Mouse (Mus musculus) colon, adult 2 months (tissue): ENCODE data around the gene Abcb8. TPM values are rescaled to one million over a fixed set of nuclear protein-coding genes. Genes with fewer than 3 reads are reported as not detected.

ENCODE experiments used
- polyA plus RNA-seq: library from polyadenylated mRNA; depleted of rRNA; stranded (reverse); fragments of >200 nt; gene quantifications from 2 replicates; pipeline ENCODE4 v1.2.3, GENCODE M21; 2012; rRNA removed

Abcb8 gene
- polyA plus RNA-seq, result 87.7 and 110 TPM in 2 replicates

DNA sequence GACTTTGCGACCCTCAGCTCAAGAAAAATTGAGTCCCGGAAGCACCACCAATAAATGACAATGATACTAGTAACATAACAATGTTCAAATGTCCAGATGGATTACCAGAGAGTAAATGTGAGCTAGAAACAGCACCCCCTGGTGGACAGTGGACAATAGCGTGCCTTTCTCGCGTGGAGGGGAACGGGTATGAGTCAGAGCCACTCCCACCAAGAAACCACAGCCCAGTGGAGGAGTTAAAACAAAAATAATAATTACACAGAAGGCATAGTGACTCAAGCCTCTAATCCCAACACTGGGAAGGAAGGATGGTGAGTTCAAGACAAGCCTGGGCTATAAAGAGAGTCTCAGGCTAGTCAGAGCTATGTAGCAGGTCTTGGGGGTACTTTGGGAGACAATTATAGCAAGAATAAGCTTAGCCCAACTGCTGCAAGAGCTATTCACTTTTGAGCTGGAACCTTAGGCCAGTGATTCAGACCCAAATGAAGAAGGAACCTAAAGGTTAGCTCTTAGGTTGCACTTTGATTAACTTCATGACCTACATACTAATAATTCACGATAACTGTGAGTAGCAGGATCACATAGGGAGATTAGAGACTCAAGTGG is at the start of gene Abcb8:
Gene Abcb8 (plus strand): TSS at position 272 of the 606 bp plus-strand sequence.

DNA sequence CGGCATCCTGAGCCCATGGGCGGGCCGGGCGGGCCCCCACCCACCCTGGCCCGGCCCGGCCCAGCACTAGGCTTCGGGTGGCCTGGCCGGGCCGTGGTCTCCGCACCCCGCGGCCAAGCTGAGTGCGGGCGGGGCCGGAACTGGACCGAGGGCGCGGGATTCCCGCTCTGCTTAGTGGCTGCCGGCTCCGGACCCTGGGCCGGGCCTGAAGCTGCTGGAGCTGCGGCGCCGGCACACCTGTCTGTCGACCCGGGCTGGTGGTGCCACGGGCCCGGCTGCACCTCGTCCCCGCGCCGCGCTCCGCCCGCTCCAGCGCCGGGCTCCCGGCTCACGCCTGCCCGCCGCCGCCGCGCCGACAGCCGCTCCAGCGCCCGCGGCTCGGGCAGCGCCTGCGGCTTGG is 42.2 kb upstream of the Abcb8 start, which contains the start of gene Kcnh2:
Gene Kcnh2 (minus strand): TSS at position 327 of the 400 bp plus-strand sequence.

DNA sequence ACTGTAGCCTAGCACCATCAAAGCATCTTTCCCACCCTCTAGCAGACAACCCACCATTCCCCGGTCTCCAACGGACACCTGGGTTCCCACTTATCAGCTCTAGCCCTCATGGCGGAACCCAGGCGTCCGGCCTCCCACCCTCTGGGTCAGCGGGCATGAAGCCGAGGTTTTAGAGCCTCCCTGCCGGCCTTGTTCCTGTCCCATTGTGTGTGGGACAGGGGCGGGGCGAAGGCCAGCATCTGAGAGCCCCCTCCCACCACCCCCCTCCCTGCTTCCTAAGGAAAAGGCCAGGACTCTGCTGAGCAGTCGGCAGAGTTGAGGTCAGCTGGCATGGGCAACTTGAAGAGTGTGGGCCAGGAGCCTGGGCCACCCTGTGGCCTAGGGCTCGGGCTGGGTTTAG is 29.0 kb upstream of the Abcb8 start, which contains the start of gene Nos3:
Gene Nos3 (plus strand): TSS at position 303 of the 400 bp plus-strand sequence.

DNA sequence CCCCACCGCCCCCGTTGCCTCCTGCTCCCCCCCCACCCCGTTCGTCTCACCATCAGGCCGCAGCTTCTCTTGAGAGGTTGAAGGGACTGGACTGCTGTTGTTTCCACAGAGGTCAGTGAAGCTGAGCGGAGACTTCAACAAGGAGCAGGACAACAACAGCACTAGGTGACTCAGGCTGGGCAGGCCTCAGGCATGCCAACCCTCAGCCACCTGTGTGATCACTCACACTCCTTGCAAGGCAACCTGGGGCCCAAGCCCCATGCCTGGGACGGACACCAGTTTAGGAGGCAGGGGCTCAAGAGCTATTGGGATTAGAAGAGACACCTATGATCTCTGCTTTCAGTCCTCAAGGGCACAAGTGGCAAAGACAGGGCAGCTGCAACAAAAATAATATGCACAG is 1.6 kb upstream of the Abcb8 start, which contains the start of gene Atg9b:
Gene Atg9b (minus strand): TSS at position 280 of the 400 bp plus-strand sequence.

DNA sequence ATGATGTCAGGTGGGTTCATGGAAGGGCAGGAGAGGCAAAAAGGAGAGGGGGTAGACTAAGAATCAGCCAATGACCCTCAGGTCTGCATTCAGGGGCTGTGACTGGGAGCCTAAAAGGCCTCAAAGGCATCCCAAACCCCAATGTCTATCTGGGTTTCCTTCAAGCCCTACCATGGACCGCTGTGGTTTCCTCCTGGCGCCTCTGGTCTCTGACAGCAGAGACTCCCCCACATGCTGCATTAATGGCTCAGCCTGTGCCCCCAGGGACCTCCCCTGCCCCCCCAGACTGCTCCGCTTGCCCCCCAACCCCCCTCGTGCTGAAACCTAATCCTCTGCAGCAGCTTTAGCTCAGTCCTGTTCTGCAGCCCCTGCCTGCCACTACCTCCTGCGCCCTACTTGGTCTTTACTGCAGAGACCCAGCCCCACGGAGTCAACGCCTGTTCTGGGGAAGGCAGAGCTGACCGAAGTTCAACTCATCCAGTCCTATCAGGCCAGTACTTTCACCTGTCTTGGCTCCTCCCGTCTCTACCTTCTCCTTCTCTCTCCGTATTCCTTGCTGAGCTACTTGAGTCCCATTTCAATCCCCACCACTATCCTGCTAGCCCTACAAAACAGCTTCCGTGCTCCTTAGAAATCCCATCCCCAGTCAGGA is 19.7 kb downstream of the Abcb8 start, which contains the start of gene Asic3:
Gene Asic3 (plus strand): TSS at position 351 of the 652 bp plus-strand sequence.

DNA sequence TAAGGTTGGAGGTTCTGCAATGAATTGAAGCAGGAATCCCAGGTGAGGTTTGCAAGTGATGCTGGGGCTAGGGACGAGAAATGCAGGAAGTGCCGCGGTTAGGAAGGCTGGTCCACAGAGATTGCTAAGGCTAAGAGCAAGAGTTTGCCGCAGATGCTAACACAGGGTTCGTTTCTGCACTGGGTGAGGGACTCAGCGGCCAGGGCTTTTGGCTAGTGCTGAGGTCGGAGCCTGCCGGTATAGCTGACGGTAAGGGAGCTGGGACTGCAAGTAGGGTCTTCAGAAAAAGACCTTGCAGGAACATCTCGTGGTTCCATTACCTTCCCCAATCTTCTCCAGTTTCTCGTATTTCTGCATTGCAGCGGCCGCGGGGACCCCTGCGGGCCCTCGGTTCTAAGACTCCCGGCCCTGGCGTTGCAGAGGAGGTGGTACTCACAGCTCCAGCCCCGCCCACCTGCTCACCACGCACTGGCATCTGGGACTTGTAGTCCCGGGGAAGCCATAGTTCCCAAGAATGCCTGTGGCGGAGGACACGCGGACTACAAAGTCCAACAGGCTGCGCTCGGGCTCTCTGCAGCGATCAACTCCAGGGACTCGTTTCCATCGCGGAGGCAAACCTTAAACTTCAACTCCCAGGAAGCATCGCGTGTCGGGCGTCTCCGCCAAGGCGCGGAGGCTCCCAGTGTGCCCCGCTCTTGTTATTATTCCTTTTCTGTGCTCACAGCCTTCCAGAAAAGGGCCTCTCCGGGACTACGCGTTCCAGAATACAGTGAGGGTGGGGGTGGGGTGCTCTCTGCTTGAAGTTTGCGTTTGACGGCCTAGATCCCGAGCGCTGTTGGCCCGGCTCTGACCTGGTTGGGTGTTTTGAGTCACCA is 29.9 kb downstream of the Abcb8 start, which contains the start of the genes Cdk5 and Slc4a2:
Gene Cdk5 (minus strand): TSS at position 402 of the 875 bp plus-strand sequence.
Gene Slc4a2 (plus strand): TSS at position 709 of the 875 bp plus-strand sequence.

GRCm38 (mm10) chr5:24444746-24445427 is 51.4 kb downstream of the Abcb8 start, which contains the start of gene Fastk:
Fastk (minus strand) TSS chr5:24445287.

GRCm38 (mm10) chr5:24447624-24448298 is 54.3 kb downstream of the Abcb8 start, which contains the start of gene Tmub1:
Tmub1 (minus strand) TSS chr5:24447854.

DNA sequence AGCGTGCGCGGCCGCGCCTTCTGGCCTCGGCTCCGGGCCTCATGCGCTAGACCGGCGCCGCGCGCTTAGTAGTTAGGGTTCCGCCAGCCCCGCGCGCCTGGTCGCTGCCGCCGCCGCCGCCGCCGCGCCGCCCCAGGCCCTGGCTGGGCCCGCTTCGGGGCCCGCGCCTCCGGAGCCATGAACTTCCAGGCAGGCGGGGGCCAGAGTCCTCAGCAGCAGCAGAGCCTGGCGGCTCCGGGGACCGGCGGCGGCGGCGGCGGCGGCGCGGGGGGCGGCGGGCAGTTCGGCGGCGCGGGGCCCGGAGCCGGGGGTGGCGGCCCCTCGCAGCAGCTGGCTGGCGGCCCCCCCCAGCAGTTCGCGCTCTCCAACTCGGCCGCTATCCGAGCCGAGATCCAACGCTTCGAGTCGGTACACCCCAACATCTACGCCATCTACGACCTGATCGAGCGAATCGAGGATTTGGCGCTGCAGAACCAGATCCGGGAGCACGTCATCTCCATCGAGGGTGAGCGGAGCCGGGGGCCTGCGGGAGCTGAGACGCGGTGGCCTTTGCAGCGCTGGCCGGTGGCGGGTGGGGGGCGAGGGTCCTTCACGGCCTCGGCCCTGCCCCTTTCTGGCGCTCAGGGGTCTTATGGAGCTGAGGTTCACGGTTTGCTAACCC is 58.7 kb downstream of the Abcb8 start, which contains the start of gene Agap3:
Gene Agap3 (plus strand): TSS at position 148 of the 661 bp plus-strand sequence.

Other genes with a start within 250 kb of the Abcb8 start
- gene Nupl2, start 228.7 kb upstream of the Abcb8 start, polyA plus RNA-seq, result 5.5 and 6.1 TPM in 2 replicates
- 45.8 and 63.0 TPM in 2 replicates for gene Kcnh2, start 42.1 kb upstream of the Abcb8 start, polyA plus RNA-seq
- gene Nos3, start 28.9 kb upstream of the Abcb8 start, polyA plus RNA-seq, result 5.4 and 6.2 TPM in 2 replicates
- 2.7 and 3.1 TPM in 2 replicates for gene Atg9b, start 1.5 kb upstream of the Abcb8 start, polyA plus RNA-seq
- 0.24 and 0.58 TPM in 2 replicates for gene Asic3, start 19.7 kb downstream of the Abcb8 start, polyA plus RNA-seq
- 54.6 and 65.0 TPM in 2 replicates for gene Cdk5, start 29.9 kb downstream of the Abcb8 start, polyA plus RNA-seq
- 204 and 219 TPM in 2 replicates for gene Slc4a2, start 30.2 kb downstream of the Abcb8 start, polyA plus RNA-seq
- gene Fastk, start 51.6 kb downstream of the Abcb8 start, polyA plus RNA-seq, result 383 and 498 TPM in 2 replicates
- 132 and 162 TPM in 2 replicates for gene Tmub1, start 54.2 kb downstream of the Abcb8 start, polyA plus RNA-seq
- gene Agap3, start 58.5 kb downstream of the Abcb8 start, polyA plus RNA-seq, result 67.4 and 75.9 TPM in 2 replicates
- gene Gbx1, start 133.5 kb downstream of the Abcb8 start, polyA plus RNA-seq, result not detected in 2 replicates
- gene Asb10, start 147.3 kb downstream of the Abcb8 start, polyA plus RNA-seq, result 0.73 and 1.3 TPM in 2 replicates
- not detected in 2 replicates for gene 4931409K22Rik, start 163.1 kb downstream of the Abcb8 start, polyA plus RNA-seq
- 33.0 and 34.9 TPM in 2 replicates for gene Abcf2, start 183.8 kb downstream of the Abcb8 start, polyA plus RNA-seq
- gene Chpf2, start 193.1 kb downstream of the Abcb8 start, polyA plus RNA-seq, result 39.3 and 45.2 TPM in 2 replicates
- 26.0 and 26.6 TPM in 2 replicates for gene Smarcd3, start 230.7 kb downstream of the Abcb8 start, polyA plus RNA-seq